Mouse (Mus musculus) CH12.LX (cell line): Measurements from ENCODE around the gene Ttc30a1. TPM values are rescaled to one million over a fixed set of nuclear protein-coding genes. Genes with fewer than 3 reads are reported as not detected.
A peak's percentile ranks its signal among the peaks of the same experiment; 100 is the strongest.

Experiments
- DNase-seq: peaks from one replicate; pipeline ENCODE4 v3.0.0-alpha.2; 2013; ENCODE audit errors: extremely low read depth
- H3K27ac ChIP-seq: 2 replicates; pipeline ENCODE4 v1.5.1; 2012; ENCODE audit warnings: low read depth, mild to moderate bottlenecking, control low read depth, moderate library complexity; ENCODE audit not compliant: insufficient read depth
- H3K27me3 ChIP-seq: replicated peaks from 2 replicates; pipeline ENCODE3; 2012; ENCODE audit warnings: inconsistent platforms
- H3K36me3 ChIP-seq, 2 experiments: replicated peaks in 1 of 2; 2 replicates each; pipeline versions ENCODE3 to v1.6.1; 2012; ENCODE audit warnings: inconsistent platforms in 1 of 2, low read length in 1 of 2, mild to moderate bottlenecking in 1 of 2, mixed read lengths in 1 of 2, moderate library complexity in 1 of 2; ENCODE audit not compliant: control insufficient read depth in 1 of 2, insufficient read depth in 1 of 2
- H3K4me1 ChIP-seq, 2 experiments: 2 replicates each; pipeline ENCODE4 v1.6.1; 2012; ENCODE audit warnings: inconsistent platforms in 1 of 2, moderate library complexity in 1 of 2; ENCODE audit not compliant: insufficient read depth in 2 of 2, control insufficient read depth in 1 of 2
- H3K4me2 ChIP-seq: 2 replicates; pipeline ENCODE4 v1.6.1; 2012; ENCODE audit warnings: low read depth, mild to moderate bottlenecking, control low read depth; ENCODE audit not compliant: poor library complexity, insufficient read depth, severe bottlenecking
- H3K4me3 ChIP-seq, 3 experiments: fragments of 150-350 bp in 1 of 3; sonication (generic) in 1 of 3; replicated peaks in 1 of 3; 2 replicates each; pipeline versions ENCODE3 to v1.5.1; 2011 to 2012; ENCODE audit warnings: low read depth in 2 of 3, low read length in 2 of 3, mild to moderate bottlenecking in 2 of 3, moderate library complexity in 2 of 3, control low read depth in 1 of 3, improper control_type of control experiment in 1 of 3, inconsistent platforms in 1 of 3, mixed read lengths in 1 of 3; ENCODE audit not compliant: poor library complexity in 1 of 3
- H3K79me2 ChIP-seq: replicated peaks from 2 replicates; pipeline ENCODE4 v1.6.1; 2012; ENCODE audit warnings: mild to moderate bottlenecking, moderate library complexity; ENCODE audit not compliant: control insufficient read depth, poor library complexity, insufficient read depth, severe bottlenecking; ENCODE audit errors: extremely low read depth
- H3K9ac ChIP-seq: 2 replicates; pipeline ENCODE4 v1.6.1; 2012; ENCODE audit warnings: low read depth, mild to moderate bottlenecking, control low read depth, moderate library complexity; ENCODE audit not compliant: insufficient read depth
- H3K9me3 ChIP-seq: replicated peaks from 2 replicates; pipeline ENCODE3; 2012; ENCODE audit warnings: low read length, inconsistent platforms, mixed read lengths
- GABPA ChIP-seq: IDR thresholded peaks from 2 replicates; pipeline ENCODE4 v1.6.1; 2012; ENCODE audit warnings: low read depth, low read length, improper control_type of control experiment, inconsistent platforms; ENCODE audit not compliant: insufficient replicate concordance
- MAFK ChIP-seq: IDR thresholded peaks from 2 replicates; pipeline ENCODE4 v1.6.1; 2011; ENCODE audit warnings: low read length, improper control_type of control experiment; ENCODE audit not compliant: insufficient replicate concordance
- MAX ChIP-seq: IDR thresholded peaks from 2 replicates; pipeline ENCODE4 v1.6.1; 2011; ENCODE audit warnings: low read length, improper control_type of control experiment
- MEF2A ChIP-seq: IDR thresholded peaks from 2 replicates; pipeline ENCODE4 v1.6.1; 2014; ENCODE audit warnings: low read depth, mild to moderate bottlenecking, inconsistent platforms, low read length, improper control_type of control experiment, borderline replicate concordance
- MXI1 ChIP-seq: IDR thresholded peaks from 2 replicates; pipeline ENCODE4 v1.6.1; 2011; ENCODE audit warnings: mild to moderate bottlenecking, low read depth, low read length, improper control_type of control experiment
- MYC ChIP-seq: IDR thresholded peaks from 2 replicates; pipeline ENCODE4 v1.6.1; 2011; ENCODE audit warnings: low read depth, mild to moderate bottlenecking, improper control_type of control experiment, low read length
- NRF1 ChIP-seq: IDR thresholded peaks from 2 replicates; pipeline ENCODE4 v1.6.1; 2014; ENCODE audit warnings: low read depth, mild to moderate bottlenecking, inconsistent platforms, low read length, improper control_type of control experiment, moderate library complexity
- POLR2A ChIP-seq: IDR thresholded peaks from 2 replicates; pipeline ENCODE4 v1.6.1; 2011; ENCODE audit warnings: low read depth, mild to moderate bottlenecking, improper control_type of control experiment, low read length
- RAD21 ChIP-seq: IDR thresholded peaks from 2 replicates; pipeline ENCODE4 v1.6.1; 2011; ENCODE audit warnings: low read depth, mild to moderate bottlenecking, low read length, improper control_type of control experiment, moderate library complexity
- SIN3A ChIP-seq: IDR thresholded peaks from 2 replicates; pipeline ENCODE4 v1.6.1; 2012; ENCODE audit warnings: low read length, improper control_type of control experiment, inconsistent platforms
- SMC3 ChIP-seq: IDR thresholded peaks from 2 replicates; pipeline ENCODE4 v1.6.1; 2011; ENCODE audit warnings: low read depth, low read length, improper control_type of control experiment
- TCF12 ChIP-seq: IDR thresholded peaks from 2 replicates; pipeline ENCODE4 v1.6.1; 2014; ENCODE audit warnings: low read depth, mild to moderate bottlenecking, inconsistent platforms, low read length, improper control_type of control experiment
- USF2 ChIP-seq: conservative IDR thresholded peaks from 2 replicates; pipeline ENCODE4 v1.6.1; 2011; ENCODE audit warnings: low read depth, low read length, improper control_type of control experiment
- ZC3H11A ChIP-seq: IDR thresholded peaks from 2 replicates; pipeline ENCODE4 v1.6.1; 2012; ENCODE audit warnings: low read depth, mild to moderate bottlenecking, inconsistent platforms, low read length, improper control_type of control experiment
- ZNF384 ChIP-seq: IDR thresholded peaks from 2 replicates; pipeline ENCODE4 v1.6.1; 2012; ENCODE audit warnings: low read depth, low read length, improper control_type of control experiment, inconsistent platforms
- dilution Hi-C: fragments of 300-500 bp; cut with MboI; formaldehyde crosslinking; loops from 2 replicates; pipeline ENCODE4 v1.14.3; 2020; ENCODE audit warnings: low sequenced_read_pairs; ENCODE audit not compliant: extremely low pct_unique_long_range_greater_than_20kb, extremely low pct_ligation_motif_present
- in situ Hi-C: fragments of 300-500 bp; cut with MboI; formaldehyde crosslinking; loops from 3 replicates; pipeline ENCODE4 v1.14.3; 2019; ENCODE audit warnings: low sequenced_read_pairs, low pct_ligation_motif_present, low pct_unique_long_range_greater_than_20kb, mixed read lengths
- polyA plus RNA-seq: library from polyadenylated mRNA; unstranded; fragments of >175 nt; gene quantifications from 2 replicates; pipeline ENCODE4 v1.2.1, GENCODE M21; 2012; ENCODE audit warnings: low read depth; ENCODE audit not compliant: insufficient read length
- total RNA-seq, 2 experiments: library from RNA; depleted of rRNA; stranded (reverse); fragments of 300-350 nt in 1 of 2; fragments of >200 nt in 1 of 2; gene quantifications; 2 replicates each; pipeline ENCODE4 v1.2.3; 2012 to 2014

The Ttc30a1 gene
- total and polyA plus RNA-seq, 3 experiments, result not detected

- in situ Hi-C loops, result loop anchor here (10.0 kb wide), 1 partner anchor 115 kb away; no protein-coding TSS in a partner anchor
- TF ChIP-seq TCF12 (no peak), POLR2A (no peak), MAFK (0 out of 2 replicates have a peak, but pooled peaks have one; percentile 5)
- TF ChIP-seq, all 38 proteins: peak for 1
- no peak overlapping the region for H3K4me3 ChIP-seq
- H3K9me3 ChIP-seq, result no peaks in the 10 kb centered on the region
- H3K9ac ChIP-seq, result no peak overlapping the region
- H3K4me2 ChIP-seq, result no peak overlapping the region
- dilution Hi-C loops, result no loop called here
- no peak for DNase-seq
- peaks cover 12 to 53% of the 10 kb centered on the region in 2 experiments for H3K4me1 ChIP-seq
- H3K27me3 ChIP-seq, result no peaks in the 10 kb centered on the region
- H3K27ac ChIP-seq, result no peak overlapping the region
- H3K36me3 ChIP-seq, result no peaks in the 10 kb centered on the region
- no peaks in the 10 kb centered on the region for H3K79me2 ChIP-seq
Measured at GRCm38 (mm10) chr2:75989694-75990093, 7.9 kb upstream of the Ttc30a1 start.

DNA sequence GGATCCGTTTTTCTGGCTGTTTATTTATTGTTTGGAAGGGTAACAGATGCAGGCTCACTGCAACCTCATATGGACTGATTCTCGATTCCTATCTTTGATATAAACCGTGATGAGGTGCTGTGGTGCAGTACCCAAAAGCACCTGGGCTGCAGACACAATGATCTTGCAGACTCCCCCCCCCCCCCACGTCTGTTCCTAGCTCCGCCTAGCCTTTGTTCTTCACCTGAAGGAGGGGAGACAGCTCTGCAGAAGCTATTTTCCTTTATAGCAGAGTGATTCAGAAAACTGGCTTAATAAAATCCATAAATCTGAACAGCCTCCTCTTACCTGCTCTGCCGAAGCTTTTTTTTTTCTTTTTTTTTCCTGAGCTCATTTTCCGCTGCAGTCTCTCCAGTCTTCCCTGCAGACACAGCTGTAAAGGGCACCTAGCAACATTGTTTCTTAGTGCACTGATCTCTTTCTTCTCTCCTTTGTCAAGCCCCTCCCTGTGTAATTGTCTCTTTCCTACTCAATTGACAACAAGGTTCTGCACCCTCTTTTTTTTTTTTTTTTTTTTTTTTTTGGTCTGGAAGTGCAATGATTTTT, 7.1 kb upstream of the Ttc30a1 start:
- Histone ChIP-seq H3K9me3 (no peaks in the 10 kb centered on the region), H3K4me2 (no peak overlapping the region), H3K9ac (no peak overlapping the region), H3K27ac (no peak overlapping the region), H3K4me3 (no peak overlapping the region), H3K27me3 (no peaks in the 10 kb centered on the region), H3K36me3 (no peaks in the 10 kb centered on the region), H3K4me1 (peaks cover 12 to 53% of the 10 kb centered on the region in 2 experiments), H3K79me2 (no peaks in the 10 kb centered on the region)
- dilution Hi-C loops (no loop called here), in situ Hi-C loops (loop anchor here (10.0 kb wide), 1 partner anchor 116 kb away; no protein-coding TSS in a partner anchor)
- no peak for DNase-seq
- TF ChIP-seq USF2 (no peak), MEF2A (no peak), ZC3H11A (no peak), NRF1 (no peak), SIN3A (no peak)

- Histone ChIP-seq H3K9ac (no peak overlapping the region), H3K36me3 (no peaks in the 10 kb centered on the region), H3K27me3 (no peaks in the 10 kb centered on the region), H3K4me1 (peaks cover 12 to 53% of the 10 kb centered on the region in 2 experiments), H3K4me2 (no peak overlapping the region), H3K4me3 (no peak overlapping the region), H3K9me3 (no peaks in the 10 kb centered on the region), H3K79me2 (no peaks in the 10 kb centered on the region), H3K27ac (no peak overlapping the region)
- no peak for TF ChIP-seq MXI1
- no peak for TF ChIP-seq GABPA
- no peak for TF ChIP-seq MEF2A
- TF ChIP-seq USF2, result no peak
- TF ChIP-seq MYC, result no peak
- TF ChIP-seq ZNF384, result no peak
- no peak for TF ChIP-seq RAD21
- TF ChIP-seq SMC3, result no peak
- TF ChIP-seq MAX, result no peak
- in situ Hi-C loops (loop anchor here (10.0 kb wide), 1 partner anchor 116 kb away; no protein-coding TSS in a partner anchor), dilution Hi-C loops (no loop called here)
- no peak for DNase-seq
Measured at GRCm38 (mm10) chr2:75988378-75988777, 6.6 kb upstream of the Ttc30a1 start.
